Mouse (Mus musculus) embryo, embryonic 11.5 days (tissue): ENCODE results near the gene Crim1.

Experiments
- DNase-seq: peaks from one replicate; pipeline ENCODE4 v3.0.0-alpha.2; 2012; ENCODE audit warnings: low read depth, low spot score

Gene Crim1

GRCm38 (mm10) chr17:78373849-78374248 lies 173.8 kb downstream of the Crim1 start:
- no peak for DNase-seq

GRCm38 (mm10) chr17:78374756-78375155 lies 174.7 kb downstream of the Crim1 start:
- DNase-seq = no peak

GRCm38 (mm10) chr17:78376587-78376986 lies 176.5 kb downstream of the Crim1 start:
- DNase-seq = no peak

DNA sequence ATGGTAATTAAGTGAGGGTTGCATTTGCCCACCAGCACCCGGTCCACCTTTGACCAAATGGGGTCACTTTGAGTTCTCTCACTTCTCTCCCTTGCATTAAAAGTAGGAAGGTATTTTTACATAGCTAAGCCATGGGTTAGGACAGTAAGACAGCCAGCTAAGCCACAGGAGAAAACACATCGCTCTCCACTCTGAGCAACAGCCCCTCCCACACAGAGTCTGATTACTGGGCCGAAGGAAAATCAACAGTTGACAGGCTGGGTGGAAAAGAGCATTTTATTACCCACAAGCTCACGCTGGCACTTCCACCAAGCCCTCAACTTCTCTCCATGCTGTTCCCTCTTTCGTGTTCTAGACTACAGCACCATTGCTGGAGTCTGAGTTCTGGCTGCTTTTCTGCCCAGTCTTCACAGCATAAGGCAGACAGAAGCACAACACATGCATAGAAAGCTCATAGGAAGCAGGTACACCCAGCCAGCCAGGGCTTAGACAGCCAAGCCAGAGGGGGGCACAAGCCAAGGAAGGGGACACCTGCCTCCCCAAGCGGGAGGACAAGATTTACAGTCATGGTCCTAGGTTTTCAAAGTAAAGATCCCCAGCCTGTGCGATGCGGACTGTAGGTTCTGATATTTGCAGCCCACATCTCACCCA lies 179.2 kb downstream of the Crim1 start:
- DNase-seq = no peak

DNA sequence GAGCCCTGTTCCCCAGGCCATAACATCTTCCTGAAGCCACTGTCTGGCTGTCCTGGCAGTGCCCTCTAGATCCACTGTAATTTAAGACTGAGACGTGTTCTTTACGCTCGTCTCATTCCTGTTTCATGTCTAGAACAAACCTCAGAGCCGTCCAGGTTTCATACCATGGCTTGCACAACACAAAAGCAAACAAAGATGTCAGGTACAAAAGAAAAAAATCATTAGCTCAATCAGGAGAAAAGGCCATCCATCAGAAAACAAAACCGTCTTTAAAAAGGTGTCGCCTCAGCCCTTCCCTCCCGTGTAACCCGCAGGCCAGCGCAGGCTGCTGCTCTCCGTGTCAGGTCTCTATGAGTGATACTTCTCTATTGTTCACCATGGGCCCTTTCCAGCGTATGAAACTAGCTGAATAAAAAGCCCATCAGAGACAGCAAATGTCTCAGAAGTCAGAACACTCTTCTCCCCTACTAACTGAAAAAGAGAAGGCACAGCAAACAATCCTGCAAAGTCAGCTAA lies 179.7 kb downstream of the Crim1 start:
- no peak for DNase-seq

DNA sequence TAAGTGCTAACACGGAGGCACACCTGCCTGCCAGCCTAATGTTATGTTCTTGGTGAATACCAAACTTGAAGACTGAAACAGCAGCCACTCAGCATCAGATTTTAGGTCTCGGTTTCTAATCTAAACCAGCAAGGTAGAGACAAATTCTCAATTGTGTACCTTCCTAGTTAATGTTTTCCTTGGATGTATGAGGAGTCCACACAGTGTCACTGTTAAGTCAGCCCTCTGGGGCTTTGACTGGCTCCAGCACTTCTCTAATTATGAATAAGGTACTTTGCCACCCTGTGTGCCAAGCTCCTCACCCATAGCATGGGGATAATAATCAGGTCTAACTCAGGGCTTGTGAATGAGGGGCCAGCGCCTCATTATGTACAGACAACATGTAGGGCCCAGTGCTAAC lies 182.3 kb downstream of the Crim1 start:
- DNase-seq = no peak

DNA sequence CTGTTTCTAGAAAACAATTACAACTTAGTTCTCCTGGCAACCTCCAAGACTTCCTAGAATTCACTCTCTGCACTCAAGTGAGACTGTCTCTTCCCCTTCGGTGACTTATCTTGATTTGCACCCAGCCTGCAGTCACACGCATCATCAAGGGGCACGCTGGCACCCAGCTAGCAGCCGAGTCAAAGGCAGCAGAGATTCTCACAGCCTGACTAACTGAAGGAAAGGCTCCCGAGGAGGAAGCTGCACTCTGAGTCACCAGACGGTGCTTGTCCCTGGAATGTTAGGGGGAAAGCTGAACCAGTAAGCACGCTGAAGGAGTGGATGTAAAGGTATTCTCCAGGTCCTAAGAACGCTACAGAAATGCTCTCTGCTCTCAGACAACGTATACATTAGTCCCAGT lies 187.6 kb downstream of the Crim1 start:
- DNase-seq = no peak

GRCm38 (mm10) chr17:78388101-78388847 lies 188.2 kb downstream of the Crim1 start:
- DNase-seq = no peak

DNA sequence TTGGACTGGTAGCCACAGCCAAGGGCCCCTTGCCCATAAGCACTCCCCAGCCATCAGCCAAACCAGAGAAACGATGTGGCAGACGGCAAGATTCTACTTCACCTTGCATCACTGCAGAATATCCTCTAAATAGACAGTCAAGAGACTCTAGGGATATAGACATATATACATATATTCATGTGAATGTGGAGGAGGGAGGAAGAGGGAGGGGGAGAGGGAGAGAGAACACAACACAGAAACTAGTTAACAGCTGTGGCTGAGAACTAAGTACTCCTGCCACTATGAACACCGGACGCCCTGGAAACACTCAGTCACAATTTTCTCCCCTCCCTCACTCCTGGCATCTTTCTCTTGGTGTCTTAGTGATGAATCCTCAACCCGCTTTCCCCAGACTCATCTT lies 189.5 kb downstream of the Crim1 start:
- DNase-seq = no peak

GRCm38 (mm10) chr17:78392401-78393087 lies 192.5 kb downstream of the Crim1 start:
- no peak for DNase-seq

DNA sequence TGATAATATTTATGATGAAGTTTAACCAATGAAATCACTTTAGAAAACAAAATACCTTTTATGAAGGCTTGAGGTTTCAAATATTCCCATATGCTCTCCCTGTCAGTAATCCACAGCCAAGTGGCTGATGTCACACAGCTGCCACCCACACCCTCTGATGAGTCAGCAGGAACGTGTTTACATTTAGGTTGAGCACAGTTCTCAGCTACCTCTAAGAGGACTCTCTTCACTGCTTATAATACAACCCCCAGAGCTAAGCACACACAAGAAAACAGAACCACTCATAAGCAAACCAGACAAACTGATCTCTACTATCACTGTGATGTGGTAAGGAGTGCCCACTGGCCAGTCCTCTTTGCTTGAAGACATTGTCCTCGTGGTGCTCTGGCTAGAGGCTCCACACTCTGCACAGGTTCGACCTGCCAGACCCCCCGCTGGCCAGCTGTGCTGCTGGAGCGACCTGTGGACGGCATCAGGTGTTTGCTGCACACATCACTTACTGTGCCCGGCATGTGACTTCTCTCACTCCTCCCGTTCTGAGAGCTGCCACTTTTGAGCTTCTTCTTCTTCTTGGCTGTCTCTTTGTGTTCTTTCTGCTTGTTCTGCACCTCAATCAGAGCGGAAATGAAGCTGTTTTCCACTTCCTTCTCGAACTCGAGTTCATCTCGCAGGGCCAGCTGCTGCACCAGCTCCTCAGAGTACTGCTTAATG lies 200.2 kb downstream of the Crim1 start:
- no peak for DNase-seq

GRCm38 (mm10) chr17:78401311-78401710 lies 201.3 kb downstream of the Crim1 start:
- DNase-seq = no peak

DNA sequence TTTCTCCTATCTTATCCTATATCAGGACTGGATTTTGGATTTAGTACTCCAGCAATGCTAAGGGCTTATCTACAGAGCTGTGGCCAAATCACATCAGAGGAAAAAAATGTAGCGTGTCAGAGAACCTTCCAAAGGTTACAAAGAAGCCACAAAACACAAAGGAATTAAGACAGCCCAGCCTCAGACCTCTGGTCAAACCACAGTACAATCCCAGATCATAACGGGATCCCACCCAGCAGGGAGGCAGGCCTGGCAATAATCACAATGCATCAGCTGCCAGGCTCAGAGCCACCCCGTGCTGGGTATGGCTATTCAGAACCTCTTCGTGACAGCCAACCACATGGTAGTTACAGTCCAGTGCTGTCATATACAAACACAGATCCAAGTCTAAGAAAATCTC lies 201.7 kb downstream of the Crim1 start:
- no peak for DNase-seq

GRCm38 (mm10) chr17:78402174-78402573 lies 202.1 kb downstream of the Crim1 start:
- DNase-seq = no peak

DNA sequence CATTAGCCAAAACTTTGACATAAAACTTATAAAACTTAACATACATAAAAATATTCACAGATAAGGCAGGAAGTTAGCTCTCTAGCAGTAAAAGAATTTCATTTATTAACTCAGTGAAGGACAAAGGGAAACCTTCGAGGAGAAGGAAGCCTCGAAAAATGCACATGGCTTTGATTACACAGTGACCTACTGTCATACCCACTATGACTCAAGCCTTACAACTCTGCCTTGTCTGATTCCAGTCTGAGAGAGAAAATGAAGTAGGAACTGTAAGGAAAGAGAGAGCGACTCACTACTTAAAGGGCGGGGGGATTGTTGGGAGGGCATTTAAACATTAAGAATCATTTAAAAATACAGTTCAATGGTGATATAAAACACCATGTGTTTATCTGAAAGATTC lies 203.2 kb downstream of the Crim1 start:
- DNase-seq = no peak

- no peak for DNase-seq
These were observed 203.8 kb downstream of the Crim1 start for GRCm38 (mm10) chr17:78403804-78404203.

DNA sequence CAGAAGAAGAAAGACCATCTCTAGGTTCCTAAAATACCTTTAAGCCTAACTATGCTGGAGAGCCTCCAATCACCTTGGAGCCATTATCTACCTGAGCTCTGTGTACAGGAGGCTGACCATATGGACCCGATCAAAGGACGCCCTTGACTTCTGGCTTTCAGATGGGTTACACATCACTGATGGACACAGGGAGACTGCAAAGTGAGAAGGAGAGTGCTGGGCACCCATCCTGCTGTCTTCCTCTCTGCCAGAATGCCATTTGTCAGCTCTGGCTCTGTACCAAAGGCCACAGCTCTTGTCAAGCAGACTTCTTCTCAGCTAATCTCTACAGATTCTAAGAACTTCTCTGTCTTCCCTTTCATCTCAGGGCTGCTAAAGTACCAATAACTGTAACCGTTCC lies 205.3 kb downstream of the Crim1 start:
- no peak for DNase-seq

DNA sequence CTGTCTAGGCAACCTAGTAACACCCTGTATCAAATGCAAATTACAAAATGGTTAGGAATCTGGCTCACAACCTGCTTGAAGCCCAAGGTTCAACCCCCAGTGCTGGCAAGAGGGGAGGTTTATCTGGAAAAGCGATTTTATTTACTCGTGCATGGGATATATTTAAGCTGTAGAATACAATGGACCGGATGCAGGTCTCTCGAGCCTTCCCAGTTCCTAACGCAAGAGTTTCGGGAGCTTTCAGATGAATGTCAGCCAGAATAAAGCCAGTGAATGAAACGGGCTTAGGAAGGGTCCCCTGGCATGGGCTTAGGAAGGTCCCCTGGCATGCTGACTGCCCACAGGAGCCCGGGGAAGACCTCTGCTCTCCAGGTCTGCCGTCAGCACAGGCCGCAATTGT lies 206.8 kb downstream of the Crim1 start:
- no peak for DNase-seq

- DNase-seq = no peak
These were observed 207.5 kb downstream of the Crim1 start for GRCm38 (mm10) chr17:78407581-78407980.

DNA sequence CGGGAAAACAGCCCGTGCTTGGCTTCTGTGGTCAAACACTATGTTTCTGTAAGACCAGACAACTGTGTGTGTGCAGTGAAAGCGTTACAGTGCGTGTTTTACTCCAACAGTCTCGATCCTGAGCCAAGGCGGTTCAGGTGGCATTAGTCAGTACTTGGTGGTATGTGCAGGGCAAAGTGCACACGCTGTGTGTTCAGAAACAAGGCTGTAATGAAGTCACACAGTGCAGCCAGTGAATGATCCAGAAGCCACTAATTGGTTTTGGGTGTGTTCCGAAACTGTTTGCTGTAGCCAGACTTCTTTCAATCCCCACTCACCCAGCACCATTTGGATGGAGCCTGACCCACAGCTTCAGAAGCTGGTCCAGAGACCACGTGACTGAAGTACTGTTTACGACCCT lies 208.3 kb downstream of the Crim1 start:
- DNase-seq = no peak

- DNase-seq = no peak
These were observed 209.9 kb downstream of the Crim1 start for GRCm38 (mm10) chr17:78409900-78410299.

GRCm38 (mm10) chr17:78415255-78415654 lies 215.2 kb downstream of the Crim1 start:
- no peak for DNase-seq
